Mouse (Mus musculus) myocyte (in vitro differentiated cells): ENCODE measurements around the gene Snapc4. TPM values are rescaled to one million over a fixed set of nuclear protein-coding genes. Genes with fewer than 3 reads are reported as not detected.

ENCODE experiments used
- H3K27me3 ChIP-seq: one replicate; pipeline ENCODE4 v1.6.1; 2011; ENCODE audit not compliant: control insufficient read depth, insufficient read depth, insufficient read length
- H3K36me3 ChIP-seq: one replicate; pipeline ENCODE4 v1.6.1; 2011; ENCODE audit not compliant: control insufficient read depth, insufficient read depth
- H3K4me2 ChIP-seq: one replicate; pipeline ENCODE4 v1.6.1; 2011; ENCODE audit warnings: low read depth, control low read depth
- H3K4me3 ChIP-seq: one replicate; pipeline ENCODE4 v1.5.1; 2011; ENCODE audit warnings: mild to moderate bottlenecking, control low read depth, moderate library complexity
- H3K79me2 ChIP-seq: one replicate; pipeline ENCODE4 v1.6.1; 2011; ENCODE audit not compliant: control insufficient read depth, insufficient read depth
- H3ac ChIP-seq: one replicate; pipeline ENCODE4 v1.6.1; 2011; ENCODE audit not compliant: control insufficient read depth, insufficient read length
- CEBPB ChIP-seq: IDR thresholded peaks from 2 replicates; pipeline ENCODE4 v1.6.1; 2011; ENCODE audit warnings: mild to moderate bottlenecking, moderate library complexity; ENCODE audit not compliant: poor library complexity, insufficient read depth, severe bottlenecking
- E2F4 ChIP-seq: IDR thresholded peaks from one replicate; pipeline ENCODE4 v1.6.1; 2011; ENCODE audit warnings: mild to moderate bottlenecking, control low read depth, moderate library complexity; ENCODE audit not compliant: insufficient read depth
- MAX ChIP-seq: IDR thresholded peaks from one replicate; pipeline ENCODE4 v1.6.1; 2011; ENCODE audit warnings: low read depth, mild to moderate bottlenecking, control low read depth
- MYOD1 ChIP-seq, 3 experiments: IDR thresholded peaks; one replicate each; pipeline ENCODE4 v1.6.1; 2011; ENCODE audit warnings: control low read depth in 2 of 3, low read depth in 2 of 3, mild to moderate bottlenecking in 2 of 3, moderate library complexity in 1 of 3; ENCODE audit not compliant: insufficient read length in 2 of 3, control insufficient read depth in 1 of 3
- MYOG ChIP-seq, 3 experiments: IDR thresholded peaks; one replicate each; pipeline ENCODE4 v1.6.1; 2011; ENCODE audit warnings: control low read depth in 2 of 3, low read depth in 2 of 3, mild to moderate bottlenecking in 2 of 3; ENCODE audit not compliant: insufficient read length in 2 of 3, control insufficient read depth in 1 of 3, insufficient read depth in 1 of 3
- POLR2A ChIP-seq: IDR thresholded peaks from one replicate; pipeline ENCODE4 v1.6.1; 2011; ENCODE audit warnings: low read depth, mild to moderate bottlenecking, control low read depth, moderate library complexity; ENCODE audit not compliant: insufficient read length
- POLR2AphosphoS2 ChIP-seq: IDR thresholded peaks from one replicate; pipeline ENCODE4 v1.6.1; 2011; ENCODE audit warnings: low read depth, control low read depth; ENCODE audit not compliant: insufficient read length
- REST ChIP-seq: IDR thresholded peaks from one replicate; pipeline ENCODE4 v1.6.1; 2011; ENCODE audit warnings: mild to moderate bottlenecking, control low read depth, moderate library complexity; ENCODE audit not compliant: insufficient read depth, insufficient read length
- SRF ChIP-seq: IDR thresholded peaks from one replicate; pipeline ENCODE4 v1.6.1; 2011; ENCODE audit warnings: low read depth; ENCODE audit not compliant: control insufficient read depth, insufficient read length
- TCF12 ChIP-seq: IDR thresholded peaks from one replicate; pipeline ENCODE4 v1.6.1; 2011; ENCODE audit warnings: mild to moderate bottlenecking, control low read depth; ENCODE audit not compliant: poor library complexity, insufficient read depth, severe bottlenecking
- TCF3 ChIP-seq: IDR thresholded peaks from one replicate; pipeline ENCODE4 v1.6.1; 2011; ENCODE audit warnings: low read depth, control low read depth; ENCODE audit not compliant: insufficient read length
- USF1 ChIP-seq: IDR thresholded peaks from one replicate; pipeline ENCODE4 v1.6.1; 2011; ENCODE audit warnings: low read depth, mild to moderate bottlenecking, control low read depth, moderate library complexity
- polyA plus RNA-seq: library from polyadenylated mRNA; unstranded; fragments of >200 nt; fragmentation: generic; extraction: Trizol; gene quantifications from one replicate; pipeline ENCODE4 v1.2.1, GENCODE M21; 2012; ENCODE audit warnings: missing spikeins

Gene Snapc4
- polyA plus RNA-seq, 1 experiment = 11.0 TPM

GRCm38 (mm10) chr2:26324917-26325316 lies 55.5 kb downstream of the Snapc4 start:
- no peaks in the 10 kb centered on the region for H3K79me2 ChIP-seq
- H3ac ChIP-seq = no peak overlapping the region
- TF ChIP-seq MYOG (IDR thresholded peaks at IDR 0.05; ENCODE audit: control insufficient read depth in 1 of 3, insufficient read depth in 1 of 3, insufficient read length in 2 of 3, low read depth in 2 of 3) = no peak
- no peak for TF ChIP-seq USF1
- no peak for TF ChIP-seq MAX
- TF ChIP-seq REST = no peak
- no peak for TF ChIP-seq POLR2AphosphoS2
- no peak for TF ChIP-seq CEBPB
- no peak for TF ChIP-seq TCF12
- TF ChIP-seq POLR2A = no peak
- TF ChIP-seq SRF = no peak
- no peak for TF ChIP-seq MYOD1 (IDR thresholded peaks at IDR 0.05; ENCODE audit: control insufficient read depth in 1 of 3, insufficient read length in 2 of 3, low read depth in 2 of 3)
- H3K4me3 ChIP-seq = no peak overlapping the region
- H3K36me3 ChIP-seq = peaks cover 7% of the 10 kb centered on the region
- H3K4me2 ChIP-seq = no peak overlapping the region
- no peaks in the 10 kb centered on the region for H3K27me3 ChIP-seq

DNA sequence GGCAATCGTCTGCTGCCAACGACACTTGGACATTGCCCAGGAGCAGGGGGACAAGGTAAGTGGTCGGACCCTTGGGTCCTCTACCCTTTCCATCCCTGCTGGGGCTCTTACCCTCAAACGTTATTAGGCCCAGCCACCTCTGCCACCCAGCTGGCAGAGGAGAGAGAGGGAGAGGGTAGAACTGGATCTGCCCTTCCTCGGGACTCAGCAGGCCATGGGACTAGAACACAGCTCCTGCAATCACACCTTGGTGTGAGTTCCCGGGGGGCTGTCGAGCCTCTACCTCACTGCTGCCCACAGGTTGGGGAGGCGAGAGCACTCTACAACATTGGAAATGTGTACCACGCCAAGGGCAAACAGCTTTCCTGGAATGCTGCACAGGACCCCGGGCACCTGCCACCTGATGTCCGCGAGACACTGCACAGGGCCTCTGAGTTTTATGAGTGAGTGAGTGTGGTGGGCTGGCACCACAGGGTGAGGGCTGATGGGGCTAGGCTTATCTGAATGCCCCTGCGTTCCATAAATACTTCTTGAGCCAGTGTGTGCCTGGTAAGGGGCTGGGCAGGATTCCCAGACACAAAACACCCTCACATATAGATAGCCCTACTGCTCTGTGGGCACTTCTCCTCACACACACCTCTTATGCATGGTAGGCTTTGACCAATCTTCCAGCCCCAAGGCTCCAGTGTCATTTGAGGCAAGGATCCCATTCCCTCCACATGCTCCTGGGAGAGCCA lies 56.7 kb downstream of the Snapc4 start:
- Histone ChIP-seq H3K27me3 (no peaks in the 10 kb centered on the region), H3K36me3 (peaks cover 7% of the 10 kb centered on the region), H3K79me2 (no peaks in the 10 kb centered on the region), H3ac (no peak overlapping the region), H3K4me3 (no peak overlapping the region), H3K4me2 (no peak overlapping the region)
- TF ChIP-seq POLR2AphosphoS2 (no peak), MYOG (IDR thresholded peaks at IDR 0.05; ENCODE audit: control insufficient read depth in 1 of 3, insufficient read depth in 1 of 3, insufficient read length in 2 of 3, low read depth in 2 of 3) (no peak), MAX (no peak), REST (no peak), TCF3 (no peak), E2F4 (no peak), POLR2A (no peak), USF1 (no peak), MYOD1 (IDR thresholded peaks at IDR 0.05; ENCODE audit: control insufficient read depth in 1 of 3, insufficient read length in 2 of 3, low read depth in 2 of 3) (no peak), CEBPB (no peak), TCF12 (no peak), SRF (no peak)

DNA sequence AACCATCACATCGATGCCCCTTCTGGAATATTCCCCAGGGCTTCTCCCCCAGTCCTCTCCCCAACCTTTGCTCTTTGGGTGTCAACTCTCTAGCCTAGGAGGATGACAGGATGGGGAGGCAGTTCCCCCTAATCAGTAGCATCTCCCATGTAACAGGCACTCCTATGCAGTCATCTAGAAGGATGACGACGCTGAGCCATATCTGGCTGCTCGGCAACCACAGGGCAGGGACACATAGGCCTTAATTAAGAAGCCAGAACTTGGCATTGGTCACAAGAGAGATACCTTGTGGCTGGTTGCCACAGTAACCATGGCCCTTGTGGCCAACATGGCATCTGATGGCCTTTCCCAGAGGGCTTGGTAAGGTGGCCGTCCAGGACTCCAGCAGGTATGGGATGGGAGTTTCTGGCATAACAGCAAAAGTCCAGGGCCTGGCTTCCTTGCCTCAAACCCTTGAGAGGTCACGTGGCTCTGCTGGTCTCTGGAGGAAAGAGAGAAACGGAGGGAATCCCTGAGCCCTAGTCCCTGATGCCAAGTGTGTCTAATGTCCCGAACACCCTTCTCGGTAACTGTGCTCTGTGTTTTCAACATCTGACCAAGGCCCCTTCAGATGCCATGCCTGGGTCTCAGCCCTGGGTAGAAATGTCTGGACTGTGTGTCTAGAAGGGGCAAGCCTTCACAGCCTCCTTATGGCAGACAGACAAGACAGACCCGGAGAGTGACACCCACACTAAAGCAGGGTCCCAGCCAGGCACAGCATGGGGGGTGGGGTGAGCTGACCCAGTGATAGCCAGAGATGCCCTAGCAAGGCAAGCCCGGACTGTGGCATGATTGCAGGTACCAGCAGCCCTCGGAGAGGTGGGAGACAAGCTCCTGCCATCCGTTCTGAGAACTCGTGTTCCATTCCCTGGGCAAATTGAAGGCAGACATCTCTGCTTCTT lies 59.9 kb downstream of the Snapc4 start:
- Histone ChIP-seq H3K36me3 (no peaks in the 10 kb centered on the region), H3K4me3 (no peak overlapping the region), H3K4me2 (no peak overlapping the region), H3K27me3 (no peaks in the 10 kb centered on the region), H3K79me2 (peaks cover 8% of the 10 kb centered on the region), H3ac (no peak overlapping the region)
- no peak for TF ChIP-seq MYOG (IDR thresholded peaks at IDR 0.05; ENCODE audit: control insufficient read depth in 1 of 3, insufficient read depth in 1 of 3, insufficient read length in 2 of 3, low read depth in 2 of 3)
- no peak for TF ChIP-seq MAX
- TF ChIP-seq MYOD1 (IDR thresholded peaks at IDR 0.05; ENCODE audit: control insufficient read depth in 1 of 3, insufficient read length in 2 of 3, low read depth in 2 of 3) = no peak
- no peak for TF ChIP-seq TCF12
- TF ChIP-seq POLR2A = no peak
- TF ChIP-seq CEBPB = no peak
- no peak for TF ChIP-seq E2F4
- no peak for TF ChIP-seq USF1
- no peak for TF ChIP-seq SRF
- no peak for TF ChIP-seq REST
- TF ChIP-seq POLR2AphosphoS2 = no peak

DNA sequence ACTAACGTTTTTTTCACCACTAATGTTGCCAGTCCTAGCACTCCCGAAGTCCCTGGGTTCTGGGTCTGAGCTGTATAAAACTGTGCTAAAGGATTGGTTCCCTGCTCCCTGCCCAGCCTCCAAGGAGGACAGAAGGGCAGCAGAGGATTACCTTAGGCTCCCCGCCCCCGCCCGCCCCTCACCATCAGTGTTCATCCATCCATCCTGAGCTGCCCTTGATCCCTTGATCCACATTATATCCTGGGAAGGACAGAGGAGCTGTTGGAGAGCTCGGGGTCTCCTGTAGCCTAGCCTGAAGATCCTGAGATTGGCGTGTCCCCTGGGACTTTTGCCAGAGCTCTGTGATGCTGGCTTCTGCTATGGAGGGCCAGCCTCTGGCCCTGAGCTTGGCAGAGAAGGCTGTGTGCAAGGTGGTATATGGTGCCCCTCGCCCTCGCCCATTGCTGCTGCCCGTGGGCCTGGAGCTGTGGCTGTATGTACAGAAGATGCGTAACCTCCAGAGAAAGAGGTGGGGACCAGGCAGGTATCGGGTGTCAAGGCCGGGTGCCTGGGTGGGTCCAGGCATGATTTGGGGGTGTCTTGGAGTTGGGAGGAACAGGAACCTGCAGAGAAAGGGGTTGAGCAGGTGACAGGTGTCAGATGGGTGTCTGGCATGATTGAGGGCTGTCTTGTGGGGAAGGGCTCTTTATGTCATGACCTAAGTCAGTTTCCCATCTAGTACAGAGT lies 60.8 kb downstream of the Snapc4 start:
- Histone ChIP-seq H3K36me3 (no peaks in the 10 kb centered on the region), H3K79me2 (peaks cover 8% of the 10 kb centered on the region), H3K4me3 (no peak overlapping the region), H3K27me3 (no peaks in the 10 kb centered on the region), H3K4me2 (no peak overlapping the region), H3ac (no peak overlapping the region)
- TF ChIP-seq POLR2A = no peak
- no peak for TF ChIP-seq USF1
- no peak for TF ChIP-seq CEBPB
- no peak for TF ChIP-seq REST
- TF ChIP-seq E2F4 = no peak
- TF ChIP-seq MAX = no peak
- TF ChIP-seq MYOG (IDR thresholded peaks at IDR 0.05; ENCODE audit: control insufficient read depth in 1 of 3, insufficient read depth in 1 of 3, insufficient read length in 2 of 3, low read depth in 2 of 3) = no peak
- TF ChIP-seq SRF = no peak
